Mouse (Mus musculus): ENCODE measurements around the gene Mad2l2. TPM values are rescaled to one million over a fixed set of nuclear protein-coding genes. Genes with fewer than 3 reads are reported as not detected.

Gene Mad2l2
- 24.2 and 25.5 TPM in 2 replicates for polyA plus RNA-seq (2016; fragmentation: Nextera tagmentation; extraction: Ambion mirVana)

DNA sequence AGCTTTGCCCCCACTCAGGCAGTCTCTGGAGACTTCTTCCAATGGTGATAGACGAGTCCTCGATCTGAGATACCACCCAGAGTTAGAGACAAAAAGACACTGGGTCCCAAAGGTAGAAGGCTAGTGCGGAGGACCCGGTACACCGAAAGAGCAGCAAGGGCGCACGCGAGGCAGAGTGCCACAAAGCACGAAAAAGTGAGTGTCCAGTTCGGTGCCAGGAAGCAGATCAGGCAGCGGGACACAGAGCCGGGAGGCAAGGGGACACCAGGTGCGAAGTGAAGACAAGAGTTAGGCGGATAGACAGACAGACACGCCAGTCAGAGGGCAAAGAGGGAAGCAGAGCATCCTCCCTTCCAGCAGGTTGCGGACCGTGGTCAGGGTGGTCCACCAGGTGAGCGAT is at the start of gene Mad2l2:
Mad2l2 (plus strand) TSS at position 252 of the 400 bp plus-strand sequence.
- peaks cover 95% of the 10 kb centered on the region for H3K27me3 ChIP-seq (replicated peaks)

DNA sequence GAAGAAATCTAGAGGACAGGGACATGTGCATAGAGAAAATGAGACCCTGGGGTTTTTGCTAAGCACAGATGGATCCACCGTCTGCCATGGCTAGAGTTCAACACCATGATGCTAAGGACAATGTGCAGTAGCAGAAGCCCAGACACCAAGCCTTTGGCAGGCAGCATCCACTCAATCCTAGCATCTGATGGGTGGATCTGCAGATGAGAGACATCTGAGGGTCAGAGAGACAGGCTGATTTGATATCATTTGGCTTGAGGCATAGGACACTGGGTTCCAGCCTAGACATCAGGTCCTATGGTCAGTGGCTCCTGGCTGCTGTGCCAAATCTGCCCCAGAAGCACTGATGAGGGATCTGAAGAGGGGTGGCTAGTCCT is 49.6 kb upstream of the Mad2l2 start:
- H3K4me1 ChIP-seq = peaks cover 40% of the 10 kb centered on the region
- no peak overlapping the region for H3K9ac ChIP-seq
- H3K27me3 ChIP-seq (replicated peaks) = no peaks in the 10 kb centered on the region
- ATAC-seq = no peak
- no peak overlapping the region for H3K4me3 ChIP-seq
- no peak overlapping the region for H3K4me2 ChIP-seq
- no peak overlapping the region for H3K27ac ChIP-seq
- H3K36me3 ChIP-seq = peaks cover 29% of the 10 kb centered on the region
- no peaks in the 10 kb centered on the region for H3K9me3 ChIP-seq (replicated peaks)
- WGBS (ENCODE audit: insufficient replicate concordance) = 78% methylated on average over 1 of the region's 1 CpGs

More for the DNA sequence above, at the start of gene Mad2l2:
- Histone ChIP-seq H3K36me3 (no peaks in the 10 kb centered on the region), H3K9me3 (replicated peaks) (no peaks in the 10 kb centered on the region), H3K27ac (no peak within 1 kb of the TSS), H3K4me3 (peak within 1 kb of the TSS; percentile 51), H3K9ac (peak within 1 kb of the TSS; percentile 45; the same call in 1 of the 2 replicates), H3K4me1 (peaks cover 9% of the 10 kb centered on the region), H3K4me2 (peak within 1 kb of the TSS; percentile 70)
- no peak for ATAC-seq
- 4% methylated on average over 18 of the region's 18 CpGs for WGBS (ENCODE audit: insufficient replicate concordance)

DNA sequence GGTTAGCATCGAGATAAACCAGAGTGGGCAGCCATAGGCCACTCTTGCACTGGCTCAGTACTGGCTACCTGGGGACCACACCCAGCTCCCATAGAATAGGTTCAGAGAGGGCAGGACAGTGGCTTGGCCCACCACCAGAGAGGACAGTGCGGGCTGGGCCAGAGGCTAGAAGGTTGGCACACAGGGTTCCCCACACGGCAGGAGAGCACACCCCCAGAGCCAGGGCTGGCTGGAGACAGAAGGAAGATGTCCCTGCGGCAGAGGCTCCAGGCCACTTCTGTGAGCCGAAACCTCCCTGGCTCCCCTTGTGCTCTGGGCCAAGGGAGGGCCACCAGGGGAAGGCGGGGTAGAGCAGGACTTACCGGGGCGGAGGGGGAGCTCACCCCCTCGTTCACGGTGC is 49.0 kb upstream of the Mad2l2 start:
- 83% methylated on average over 10 of the region's 10 CpGs for WGBS (ENCODE audit: insufficient replicate concordance)
- ATAC-seq = no peak
- H3K9ac ChIP-seq = no peak overlapping the region

GRCm38 (mm10) chr4:148082257-148083044 is 47.7 kb upstream of the Mad2l2 start:
- Histone ChIP-seq H3K4me2 (peak overlapping the region; percentile 51), H3K9me3 (replicated peaks) (no peaks in the 10 kb centered on the region), H3K4me3 (0 out of 2 replicates have a peak overlapping the region, but pooled peaks have one; percentile 1), H3K4me1 (peaks cover 58% of the 10 kb centered on the region), H3K36me3 (peaks cover 29% of the 10 kb centered on the region), H3K27ac (peak overlapping the region; percentile 80), H3K9ac (peak overlapping the region; percentile 17), H3K27me3 (replicated peaks) (no peaks in the 10 kb centered on the region)
- WGBS (ENCODE audit: insufficient replicate concordance) = 27% methylated on average over 12 of the region's 12 CpGs
- peak; percentile 74 for ATAC-seq

More for the DNA sequence above, 49.0 kb upstream of the Mad2l2 start:
- peaks cover 45% of the 10 kb centered on the region for H3K4me1 ChIP-seq
- peaks cover 29% of the 10 kb centered on the region for H3K36me3 ChIP-seq
- H3K4me3 ChIP-seq = no peak overlapping the region
- no peak overlapping the region for H3K4me2 ChIP-seq
- no peaks in the 10 kb centered on the region for H3K27me3 ChIP-seq (replicated peaks)
- H3K9me3 ChIP-seq (replicated peaks) = no peaks in the 10 kb centered on the region
- H3K27ac ChIP-seq = no peak overlapping the region

DNA sequence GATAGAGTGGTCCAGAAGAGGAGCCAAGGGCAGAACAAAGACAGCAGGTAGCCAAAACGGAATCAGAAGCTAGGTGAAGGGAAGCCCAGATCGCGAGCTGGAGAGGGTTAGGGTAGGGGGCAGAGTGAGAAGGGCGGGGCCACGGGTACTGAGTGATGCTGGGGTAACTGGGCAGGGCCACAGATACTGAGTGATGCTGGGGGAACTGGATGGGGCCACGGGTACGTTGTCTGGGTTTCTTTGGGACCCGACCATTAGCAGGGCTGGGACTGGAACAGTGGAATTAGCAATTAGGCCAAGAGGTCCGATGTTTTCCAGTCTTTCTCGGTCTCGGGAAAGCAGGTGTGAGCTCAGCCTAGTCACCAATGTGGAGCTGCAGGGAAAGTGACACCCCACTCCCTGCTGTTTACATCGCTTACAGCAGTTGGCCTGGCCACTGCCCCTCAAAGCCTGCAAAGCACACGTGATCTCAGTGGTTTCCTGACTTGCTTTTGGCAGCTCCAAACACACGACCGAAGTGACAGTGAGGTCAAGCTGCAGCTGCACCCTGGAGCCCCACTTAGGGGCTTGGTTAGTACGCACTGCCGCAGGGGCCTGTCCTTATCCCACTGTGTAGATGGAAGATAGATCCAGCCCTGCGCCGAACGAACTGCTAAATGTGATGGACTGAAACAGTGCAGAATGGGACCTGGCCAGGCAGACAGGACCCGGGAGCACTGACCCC is 46.8 kb upstream of the Mad2l2 start:
- Histone ChIP-seq H3K4me1 (peaks cover 64% of the 10 kb centered on the region), H3K9ac (peak overlapping the region; percentile 17)

GRCm38 (mm10) chr4:148084261-148084714 is 45.9 kb upstream of the Mad2l2 start:
- peaks cover 27% of the 10 kb centered on the region for H3K36me3 ChIP-seq
- H3K27me3 ChIP-seq (replicated peaks) = no peaks in the 10 kb centered on the region
- H3K9me3 ChIP-seq (replicated peaks) = no peaks in the 10 kb centered on the region
- H3K4me2 ChIP-seq = peak overlapping the region; percentile 51
- peak; percentile 5; the same call in 1 of the 2 replicates for ATAC-seq
- WGBS (ENCODE audit: insufficient replicate concordance) = 29% methylated on average over 7 of the region's 8 CpGs
- peaks cover 64% of the 10 kb centered on the region for H3K4me1 ChIP-seq
- peak overlapping the region; percentile 17; the same call in 1 of the 2 replicates for H3K9ac ChIP-seq
- peak overlapping the region; percentile 80 for H3K27ac ChIP-seq
- no peak overlapping the region for H3K4me3 ChIP-seq

More for the DNA sequence above, 46.8 kb upstream of the Mad2l2 start:
- WGBS (ENCODE audit: insufficient replicate concordance) = 27% methylated on average over 21 of the region's 21 CpGs
- Histone ChIP-seq H3K27ac (peak overlapping the region; percentile 80), H3K27me3 (replicated peaks) (no peaks in the 10 kb centered on the region), H3K4me3 (no peak overlapping the region), H3K36me3 (peaks cover 29% of the 10 kb centered on the region), H3K4me2 (peak overlapping the region; percentile 51), H3K9me3 (replicated peaks) (no peaks in the 10 kb centered on the region)
- ATAC-seq = peak; percentile 14

DNA sequence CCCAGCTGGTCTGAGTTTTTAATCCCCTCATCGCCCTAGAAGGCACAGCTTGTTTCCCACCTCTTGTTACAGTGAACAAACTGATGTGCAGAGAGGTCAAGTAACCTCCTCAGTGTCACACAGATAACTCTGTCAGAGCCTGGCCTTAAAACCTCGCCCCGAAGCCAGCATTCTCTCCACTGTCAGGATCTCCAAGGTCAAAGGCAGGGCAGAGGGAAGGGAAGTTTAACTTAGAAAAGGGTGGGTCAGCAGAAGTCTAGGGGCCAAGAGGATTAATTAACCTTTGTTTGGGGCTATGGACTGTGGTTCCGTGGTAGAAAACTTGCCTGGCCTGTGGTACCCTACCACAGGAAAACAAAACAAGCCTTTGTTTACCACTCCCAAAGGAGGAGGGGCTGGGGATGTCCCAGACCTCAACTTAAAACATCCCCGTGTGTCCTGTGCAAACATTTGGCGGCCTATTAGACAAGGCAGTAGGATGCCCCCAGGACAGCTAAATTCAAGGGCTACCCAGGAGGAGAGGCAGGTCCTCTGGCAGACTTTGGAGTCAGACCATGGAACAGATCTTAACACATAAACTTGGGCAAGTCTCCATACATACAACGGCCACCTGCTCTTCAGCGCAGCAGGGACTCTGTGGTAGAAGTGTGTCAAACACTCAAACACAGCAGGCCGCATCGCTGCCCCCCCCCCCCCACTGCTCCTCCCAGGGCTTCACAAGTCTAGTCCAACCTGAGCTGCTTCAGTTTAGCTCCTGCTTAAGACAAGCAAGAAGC is 44.9 kb upstream of the Mad2l2 start:
- Histone ChIP-seq H3K27ac (peak overlapping the region; percentile 18), H3K9ac (no peak overlapping the region), H3K4me1 (peaks cover 64% of the 10 kb centered on the region), H3K4me3 (no peak overlapping the region), H3K27me3 (replicated peaks) (no peaks in the 10 kb centered on the region), H3K4me2 (peak overlapping the region; percentile 87; the same call in 1 of the 2 replicates), H3K36me3 (peaks cover 17% of the 10 kb centered on the region), H3K9me3 (replicated peaks) (no peaks in the 10 kb centered on the region)
- WGBS (ENCODE audit: insufficient replicate concordance) = 60% methylated on average over 10 of the region's 10 CpGs
- no peak for ATAC-seq

- H3K4me3 ChIP-seq = no peak overlapping the region
- H3K27ac ChIP-seq = peak overlapping the region; percentile 18
- WGBS (ENCODE audit: insufficient replicate concordance) = 79% methylated on average over 3 of the region's 3 CpGs
- no peak for ATAC-seq
- H3K4me1 ChIP-seq = peaks cover 64% of the 10 kb centered on the region
- H3K4me2 ChIP-seq = peak overlapping the region; percentile 87; the same call in 1 of the 2 replicates
- peaks cover 11% of the 10 kb centered on the region for H3K36me3 ChIP-seq
- no peaks in the 10 kb centered on the region for H3K27me3 ChIP-seq (replicated peaks)
- no peak overlapping the region for H3K9ac ChIP-seq
- no peaks in the 10 kb centered on the region for H3K9me3 ChIP-seq (replicated peaks)
These were observed 44.3 kb upstream of the Mad2l2 start for GRCm38 (mm10) chr4:148085907-148086305.

- Histone ChIP-seq H3K4me3 (peak overlapping the region; percentile 73), H3K4me1 (peaks cover 57% of the 10 kb centered on the region), H3K27ac (peak overlapping the region; percentile 72), H3K9me3 (replicated peaks) (no peaks in the 10 kb centered on the region), H3K9ac (peak overlapping the region; percentile 86), H3K4me2 (peak overlapping the region; percentile 87), H3K27me3 (replicated peaks) (no peaks in the 10 kb centered on the region), H3K36me3 (no peaks in the 10 kb centered on the region)
- WGBS (ENCODE audit: insufficient replicate concordance) = 5% methylated on average over 30 of the region's 30 CpGs
- ATAC-seq = peak; percentile 25
These were observed 42.9 kb upstream of the Mad2l2 start for GRCm38 (mm10) chr4:148087091-148087906.

- no peaks in the 10 kb centered on the region for H3K27me3 ChIP-seq (replicated peaks)
- H3K9ac ChIP-seq = peak within 1 kb of the TSS; percentile 86
- H3K9me3 ChIP-seq (replicated peaks) = no peaks in the 10 kb centered on the region
- H3K4me3 ChIP-seq = peak within 1 kb of the TSS; percentile 73
- H3K27ac ChIP-seq = peak within 1 kb of the TSS; percentile 72
- 8% methylated on average over 34 of the region's 34 CpGs for WGBS (ENCODE audit: insufficient replicate concordance)
- H3K36me3 ChIP-seq = no peaks in the 10 kb centered on the region
- peak; percentile 80 for ATAC-seq
- peak within 1 kb of the TSS; percentile 87 for H3K4me2 ChIP-seq
- peaks cover 50% of the 10 kb centered on the region for H3K4me1 ChIP-seq
These were observed 42.2 kb upstream of the Mad2l2 start, which contains the start of gene Agtrap for GRCm38 (mm10) chr4:148087907-148088527. Gene Agtrap, minus strand, starts transcription at chr4:148088031.

Data from liver, embryonic 12.5 days (tissue).